Mouse (Mus musculus) heart, postnatal 0 days (tissue): Measurements from ENCODE around the gene Pde4c. TPM values are rescaled to one million over a fixed set of nuclear protein-coding genes. Genes with fewer than 3 reads are reported as not detected.
A peak's percentile ranks its signal among the peaks of the same experiment; 100 is the strongest.

ENCODE experiments used
- ATAC-seq: fragments of 200-750 bp; cut with Nextera tagmentation; 2 replicates; pipeline ENCODE4 v1.8.0; 2017; ENCODE audit warnings: low read depth, moderate number of reproducible peaks, moderate library complexity; ENCODE audit not compliant: insufficient read depth
- DNase-seq: peaks from one replicate; pipeline ENCODE4 v3.0.0-alpha.2; 2016; ENCODE audit warnings: low spot score
- H3K27ac ChIP-seq: fragments of 300-500 bp; sonication (generic); 2 replicates; pipeline ENCODE4 v1.5.1; 2014; ENCODE audit warnings: low read depth, mild to moderate bottlenecking
- H3K27me3 ChIP-seq: fragments of 300-500 bp; sonication (generic); 2 replicates; pipeline ENCODE4 v1.6.1; 2014; ENCODE audit warnings: low read length, mixed read lengths; ENCODE audit not compliant: control insufficient read depth, insufficient read depth
- H3K36me3 ChIP-seq: fragments of 300-500 bp; sonication (generic); replicated peaks from 2 replicates; pipeline ENCODE4 v1.6.1; 2014; ENCODE audit warnings: low read length, mixed read lengths; ENCODE audit not compliant: control insufficient read depth, insufficient read depth
- H3K4me1 ChIP-seq: fragments of 300-500 bp; sonication (generic); 2 replicates; pipeline ENCODE4 v1.6.1; 2014; ENCODE audit warnings: antibody characterized with exemption; ENCODE audit not compliant: control insufficient read depth, insufficient read depth
- H3K4me2 ChIP-seq: fragments of 300-500 bp; sonication (generic); 2 replicates; pipeline ENCODE4 v1.6.1; 2014; ENCODE audit warnings: low read depth, mild to moderate bottlenecking, low read length, moderate library complexity
- H3K4me3 ChIP-seq: fragments of 300-500 bp; sonication (generic); 2 replicates; pipeline ENCODE4 v1.5.1; 2014; ENCODE audit warnings: low read depth, low read length
- H3K9ac ChIP-seq: fragments of 300-500 bp; sonication (generic); replicated peaks from 2 replicates; pipeline ENCODE4 v1.6.1; 2014; ENCODE audit warnings: low read depth, low read length, mixed read lengths
- H3K9me3 ChIP-seq: fragments of 300-500 bp; sonication (generic); replicated peaks from 2 replicates; pipeline ENCODE4 v1.6.1; 2016; ENCODE audit warnings: low read length; ENCODE audit not compliant: control insufficient read depth
- CTCF ChIP-seq: IDR thresholded peaks from 2 replicates; pipeline ENCODE4 v1.5.1; 2016; ENCODE audit warnings: antibody characterized with exemption, control low read depth, low read depth
- EP300 ChIP-seq: IDR thresholded peaks from 2 replicates; pipeline ENCODE4 v1.6.1; 2016; ENCODE audit warnings: antibody characterized with exemption, low read depth
- WGBS: fragments of 180-500 bp; shearing (Covaris S2); extraction: QIAGEN DNeasy Blood & Tissue Kit; methylation state at CpG from one replicate; pipeline ENCODE4 v1.1.7; 2014; 5-methylcytosine and 5-hydroxymethylcytosine counted together
- polyA plus RNA-seq: library from polyadenylated mRNA; unstranded; fragments of >200 nt; fragmentation: Nextera tagmentation; extraction: Ambion mirVana; gene quantifications from 2 replicates; pipeline ENCODE4 v1.2.1, GENCODE M21; 2015
- total RNA-seq: library from RNA; depleted of rRNA; stranded (reverse); fragments of >200 nt; gene quantifications from 2 replicates; pipeline ENCODE4 v1.2.3, GENCODE M21; 2014; ENCODE audit warnings: low replicate concordance

Pde4c gene
- total and polyA plus RNA-seq, 2 experiments from 2014 or later: 0.42 to 0.56 TPM

- 83% methylated on average over 1 of the region's 1 CpGs for WGBS
Measured at GRCm38 (mm10) chr8:70762118-70762517, 38.6 kb downstream of the Pde4c start.

GRCm38 (mm10) chr8:70763354-70763753 is 39.8 kb downstream of the Pde4c start:
- ATAC-seq: no peak
- no peak for TF ChIP-seq EP300
- TF ChIP-seq CTCF: peak; percentile 66

More at GRCm38 (mm10) chr8:70762118-70762517, 38.6 kb downstream of the Pde4c start:
- Histone ChIP-seq H3K36me3 (peaks cover 16% of the 10 kb centered on the region), H3K4me2 (no peak overlapping the region), H3K27me3 (no peaks in the 10 kb centered on the region), H3K27ac (0 out of 2 replicates have a peak overlapping the region, but pooled peaks have one; percentile 13), H3K4me1 (peaks cover 25% of the 10 kb centered on the region), H3K4me3 (no peak overlapping the region), H3K9me3 (no peaks in the 10 kb centered on the region), H3K9ac (no peak overlapping the region)
- DNase-seq (no peak), ATAC-seq (no peak)
- TF ChIP-seq EP300 (no peak), CTCF (no peak)

GRCm38 (mm10) chr8:70764026-70764425 is 40.5 kb downstream of the Pde4c start:
- 54% methylated on average over 8 of the region's 8 CpGs for WGBS
- ATAC-seq (no peak), DNase-seq (no peak)
- H3K9me3 ChIP-seq: no peaks in the 10 kb centered on the region
- no peaks in the 10 kb centered on the region for H3K27me3 ChIP-seq
- no peak overlapping the region for H3K4me2 ChIP-seq
- H3K4me1 ChIP-seq: peaks cover 25% of the 10 kb centered on the region
- H3K27ac ChIP-seq: no peak overlapping the region
- H3K36me3 ChIP-seq: peaks cover 14% of the 10 kb centered on the region
- no peak overlapping the region for H3K4me3 ChIP-seq
- no peak overlapping the region for H3K9ac ChIP-seq
- TF ChIP-seq EP300 (no peak), CTCF (no peak)

More at GRCm38 (mm10) chr8:70763354-70763753, 39.8 kb downstream of the Pde4c start:
- Histone ChIP-seq H3K36me3 (peaks cover 11% of the 10 kb centered on the region), H3K4me2 (no peak overlapping the region), H3K4me1 (peaks cover 25% of the 10 kb centered on the region), H3K27me3 (no peaks in the 10 kb centered on the region), H3K4me3 (no peak overlapping the region), H3K9ac (no peak overlapping the region), H3K9me3 (no peaks in the 10 kb centered on the region), H3K27ac (no peak overlapping the region)
- DNase-seq: no peak
- 6% methylated on average over 3 of the region's 3 CpGs for WGBS

GRCm38 (mm10) chr8:70764676-70765075 is 41.2 kb downstream of the Pde4c start:
- TF ChIP-seq CTCF (no peak), EP300 (no peak)
- no peak for ATAC-seq
- no peak for DNase-seq
- peaks cover 24% of the 10 kb centered on the region for H3K4me1 ChIP-seq
- no peak overlapping the region for H3K9ac ChIP-seq
- no peak overlapping the region for H3K4me2 ChIP-seq
- H3K9me3 ChIP-seq: no peaks in the 10 kb centered on the region
- no peak overlapping the region for H3K4me3 ChIP-seq
- no peaks in the 10 kb centered on the region for H3K27me3 ChIP-seq
- 91% methylated on average over 13 of the region's 13 CpGs for WGBS
- no peak overlapping the region for H3K27ac ChIP-seq
- peaks cover 16% of the 10 kb centered on the region for H3K36me3 ChIP-seq

- TF ChIP-seq EP300 (no peak), CTCF (no peak)
- 70% methylated on average over 9 of the region's 9 CpGs for WGBS
- H3K36me3 ChIP-seq: peaks cover 18% of the 10 kb centered on the region
- H3K4me3 ChIP-seq: peak overlapping the region; percentile 43
- H3K9ac ChIP-seq: no peak overlapping the region
- H3K4me1 ChIP-seq: peaks cover 18% of the 10 kb centered on the region
- no peak for DNase-seq
- no peak for ATAC-seq
- no peaks in the 10 kb centered on the region for H3K9me3 ChIP-seq
- no peak overlapping the region for H3K27ac ChIP-seq
- H3K4me2 ChIP-seq: peak overlapping the region; percentile 73
- H3K27me3 ChIP-seq: no peaks in the 10 kb centered on the region
Measured at GRCm38 (mm10) chr8:70765329-70765728, 41.8 kb downstream of the Pde4c start.

- H3K4me3 ChIP-seq: peak overlapping the region; percentile 43
- ATAC-seq (no peak), DNase-seq (no peak)
- WGBS: 2% methylated on average over 34 of the region's 34 CpGs
- peaks cover 14% of the 10 kb centered on the region for H3K4me1 ChIP-seq
- H3K9ac ChIP-seq: peak overlapping the region; percentile 51
- TF ChIP-seq EP300 (no peak), CTCF (no peak)
- peak overlapping the region; percentile 73 for H3K4me2 ChIP-seq
- H3K27me3 ChIP-seq: no peaks in the 10 kb centered on the region
- H3K36me3 ChIP-seq: peaks cover 25% of the 10 kb centered on the region
- no peaks in the 10 kb centered on the region for H3K9me3 ChIP-seq
- H3K27ac ChIP-seq: 0 out of 2 replicates have a peak overlapping the region, but pooled peaks have one; percentile 12
Measured at GRCm38 (mm10) chr8:70765838-70766570, 42.5 kb downstream of the Pde4c start.
